Mouse (Mus musculus) CH12.LX (cell line): Measurements from ENCODE around the gene Tbc1d9. TPM values are rescaled to one million over a fixed set of nuclear protein-coding genes. Genes with fewer than 3 reads are reported as not detected.

Experiments
- DNase-seq: peaks from one replicate; pipeline ENCODE4 v3.0.0-alpha.2; 2013; ENCODE audit errors: extremely low read depth
- H3K27ac ChIP-seq: 2 replicates; pipeline ENCODE4 v1.5.1; 2012; ENCODE audit warnings: low read depth, mild to moderate bottlenecking, control low read depth, moderate library complexity; ENCODE audit not compliant: insufficient read depth
- H3K27me3 ChIP-seq: replicated peaks from 2 replicates; pipeline ENCODE3; 2012; ENCODE audit warnings: inconsistent platforms
- H3K36me3 ChIP-seq, 2 experiments: replicated peaks in 1 of 2; 2 replicates each; pipeline versions ENCODE3 to v1.6.1; 2012; ENCODE audit warnings: inconsistent platforms in 1 of 2, low read length in 1 of 2, mild to moderate bottlenecking in 1 of 2, mixed read lengths in 1 of 2, moderate library complexity in 1 of 2; ENCODE audit not compliant: control insufficient read depth in 1 of 2, insufficient read depth in 1 of 2
- H3K4me1 ChIP-seq, 2 experiments: 2 replicates each; pipeline ENCODE4 v1.6.1; 2012; ENCODE audit warnings: inconsistent platforms in 1 of 2, moderate library complexity in 1 of 2; ENCODE audit not compliant: insufficient read depth in 2 of 2, control insufficient read depth in 1 of 2
- H3K4me2 ChIP-seq: 2 replicates; pipeline ENCODE4 v1.6.1; 2012; ENCODE audit warnings: low read depth, mild to moderate bottlenecking, control low read depth; ENCODE audit not compliant: poor library complexity, insufficient read depth, severe bottlenecking
- H3K4me3 ChIP-seq, 3 experiments: fragments of 150-350 bp in 1 of 3; sonication (generic) in 1 of 3; replicated peaks in 1 of 3; 2 replicates each; pipeline versions ENCODE3 to v1.5.1; 2011 to 2012; ENCODE audit warnings: low read depth in 2 of 3, low read length in 2 of 3, mild to moderate bottlenecking in 2 of 3, moderate library complexity in 2 of 3, control low read depth in 1 of 3, improper control_type of control experiment in 1 of 3, inconsistent platforms in 1 of 3, mixed read lengths in 1 of 3; ENCODE audit not compliant: poor library complexity in 1 of 3
- H3K79me2 ChIP-seq: replicated peaks from 2 replicates; pipeline ENCODE4 v1.6.1; 2012; ENCODE audit warnings: mild to moderate bottlenecking, moderate library complexity; ENCODE audit not compliant: control insufficient read depth, poor library complexity, insufficient read depth, severe bottlenecking; ENCODE audit errors: extremely low read depth
- H3K9ac ChIP-seq: 2 replicates; pipeline ENCODE4 v1.6.1; 2012; ENCODE audit warnings: low read depth, mild to moderate bottlenecking, control low read depth, moderate library complexity; ENCODE audit not compliant: insufficient read depth
- H3K9me3 ChIP-seq: replicated peaks from 2 replicates; pipeline ENCODE3; 2012; ENCODE audit warnings: low read length, inconsistent platforms, mixed read lengths
- BHLHE40 ChIP-seq: IDR thresholded peaks from 2 replicates; pipeline ENCODE4 v1.6.1; 2011; ENCODE audit warnings: mild to moderate bottlenecking, low read depth, low read length, improper control_type of control experiment
- CHD1 ChIP-seq: IDR thresholded peaks from 2 replicates; pipeline ENCODE4 v1.6.1; 2012; ENCODE audit warnings: low read depth, low read length, improper control_type of control experiment, inconsistent platforms
- CHD2 ChIP-seq: IDR thresholded peaks from 2 replicates; pipeline ENCODE4 v1.6.1; 2011; ENCODE audit warnings: low read length, improper control_type of control experiment
- CTCF ChIP-seq, 2 experiments: IDR thresholded peaks in 1 of 2; conservative IDR thresholded peaks in 1 of 2; 2 replicates each; pipeline ENCODE4 v1.5.1; 2011 to 2012; ENCODE audit warnings: low read depth in 2 of 2, low read length in 2 of 2, improper control_type of control experiment in 1 of 2, inconsistent platforms in 1 of 2, mild to moderate bottlenecking in 1 of 2, moderate library complexity in 1 of 2
- EP300 ChIP-seq: IDR thresholded peaks from 2 replicates; pipeline ENCODE4 v1.6.1; 2011; ENCODE audit warnings: low read length, improper control_type of control experiment
- MAFK ChIP-seq: IDR thresholded peaks from 2 replicates; pipeline ENCODE4 v1.6.1; 2011; ENCODE audit warnings: low read length, improper control_type of control experiment; ENCODE audit not compliant: insufficient replicate concordance
- MAZ ChIP-seq: IDR thresholded peaks from 2 replicates; pipeline ENCODE4 v1.6.1; 2012; ENCODE audit warnings: low read depth, mild to moderate bottlenecking, inconsistent platforms, low read length, improper control_type of control experiment, moderate library complexity
- MEF2A ChIP-seq: IDR thresholded peaks from 2 replicates; pipeline ENCODE4 v1.6.1; 2014; ENCODE audit warnings: low read depth, mild to moderate bottlenecking, inconsistent platforms, low read length, improper control_type of control experiment, borderline replicate concordance
- MYC ChIP-seq: IDR thresholded peaks from 2 replicates; pipeline ENCODE4 v1.6.1; 2011; ENCODE audit warnings: low read depth, mild to moderate bottlenecking, improper control_type of control experiment, low read length
- NELFE ChIP-seq: IDR thresholded peaks from 2 replicates; pipeline ENCODE4 v1.6.1; 2011; ENCODE audit warnings: low read depth, low read length, improper control_type of control experiment
- NRF1 ChIP-seq: IDR thresholded peaks from 2 replicates; pipeline ENCODE4 v1.6.1; 2014; ENCODE audit warnings: low read depth, mild to moderate bottlenecking, inconsistent platforms, low read length, improper control_type of control experiment, moderate library complexity
- RAD21 ChIP-seq: IDR thresholded peaks from 2 replicates; pipeline ENCODE4 v1.6.1; 2011; ENCODE audit warnings: low read depth, mild to moderate bottlenecking, low read length, improper control_type of control experiment, moderate library complexity
- RCOR1 ChIP-seq: conservative IDR thresholded peaks from 2 replicates; pipeline ENCODE4 v1.6.1; 2012; ENCODE audit warnings: low read depth, mild to moderate bottlenecking, inconsistent platforms, low read length, improper control_type of control experiment
- SIN3A ChIP-seq: IDR thresholded peaks from 2 replicates; pipeline ENCODE4 v1.6.1; 2012; ENCODE audit warnings: low read length, improper control_type of control experiment, inconsistent platforms
- SMC3 ChIP-seq: IDR thresholded peaks from 2 replicates; pipeline ENCODE4 v1.6.1; 2011; ENCODE audit warnings: low read depth, low read length, improper control_type of control experiment
- ZKSCAN1 ChIP-seq: IDR thresholded peaks from 2 replicates; pipeline ENCODE4 v1.6.1; 2012; ENCODE audit warnings: low read depth, inconsistent platforms, low read length, improper control_type of control experiment, borderline replicate concordance
- ZNF384 ChIP-seq: IDR thresholded peaks from 2 replicates; pipeline ENCODE4 v1.6.1; 2012; ENCODE audit warnings: low read depth, low read length, improper control_type of control experiment, inconsistent platforms
- dilution Hi-C: fragments of 300-500 bp; cut with MboI; formaldehyde crosslinking; loops from 2 replicates; pipeline ENCODE4 v1.14.3; 2020; ENCODE audit warnings: low sequenced_read_pairs; ENCODE audit not compliant: extremely low pct_unique_long_range_greater_than_20kb, extremely low pct_ligation_motif_present
- in situ Hi-C: fragments of 300-500 bp; cut with MboI; formaldehyde crosslinking; loops from 3 replicates; pipeline ENCODE4 v1.14.3; 2019; ENCODE audit warnings: low sequenced_read_pairs, low pct_ligation_motif_present, low pct_unique_long_range_greater_than_20kb, mixed read lengths
- polyA plus RNA-seq: library from polyadenylated mRNA; unstranded; fragments of >175 nt; gene quantifications from 2 replicates; pipeline ENCODE4 v1.2.1, GENCODE M21; 2012; ENCODE audit warnings: low read depth; ENCODE audit not compliant: insufficient read length
- total RNA-seq, 2 experiments: library from RNA; depleted of rRNA; stranded (reverse); fragments of 300-350 nt in 1 of 2; fragments of >200 nt in 1 of 2; gene quantifications; 2 replicates each; pipeline ENCODE4 v1.2.3; 2012 to 2014

Gene Tbc1d9
- total and polyA plus RNA-seq, 3 experiments = 1.3 to 5.0 (median 1.6) TPM

GRCm38 (mm10) chr8:83205907-83206306 is 40.8 kb downstream of the Tbc1d9 start:
- dilution Hi-C loops = no loop called here
- Histone ChIP-seq H3K36me3 (peaks cover 0 to 4% of the 10 kb centered on the region in 2 experiments), H3K4me2 (no peak overlapping the region), H3K9ac (no peak overlapping the region), H3K27me3 (no peaks in the 10 kb centered on the region), H3K4me3 (no peak overlapping the region), H3K9me3 (no peaks in the 10 kb centered on the region), H3K79me2 (no peaks in the 10 kb centered on the region), H3K27ac (no peak overlapping the region), H3K4me1 (peaks cover under 1 to 3% of the 10 kb centered on the region in 2 experiments; a peak in 2 of 4 replicates)
- no peak for TF ChIP-seq SMC3
- TF ChIP-seq MYC = no peak
- no peak for TF ChIP-seq BHLHE40
- in situ Hi-C loops = no loop called here
- DNase-seq = no peak

- H3K27ac ChIP-seq = no peak overlapping the region
- TF ChIP-seq EP300 (no peak), RCOR1 (no peak), ZKSCAN1 (no peak), NELFE (no peak), MAFK (no peak), SIN3A (no peak), MAZ (no peak), SMC3 (no peak), RAD21 (no peak), CHD1 (no peak), MEF2A (no peak), CTCF (conservative IDR thresholded peaks at IDR 0.05 in 1 of 2, IDR thresholded peaks at IDR 0.05 in 1 of 2; ENCODE audit: low read depth in 2 of 2, low read length in 2 of 2) (no peak), ZNF384 (no peak), BHLHE40 (no peak), CHD2 (no peak), NRF1 (no peak)
- TF ChIP-seq, all 38 proteins: peak for 0
- peaks cover 0 to 4% of the 10 kb centered on the region in 2 experiments for H3K36me3 ChIP-seq
- H3K27me3 ChIP-seq = no peaks in the 10 kb centered on the region
- no peaks in the 10 kb centered on the region for H3K79me2 ChIP-seq
- H3K4me3 ChIP-seq = no peak overlapping the region
- H3K4me1 ChIP-seq = peaks cover 0 to 3% of the 10 kb centered on the region in 2 experiments; a peak in 1 of 4 replicates
- no peak for DNase-seq
- H3K4me2 ChIP-seq = no peak overlapping the region
- H3K9me3 ChIP-seq = no peaks in the 10 kb centered on the region
- dilution Hi-C loops (no loop called here), in situ Hi-C loops (no loop called here)
- no peak overlapping the region for H3K9ac ChIP-seq
These were observed 44.4 kb downstream of the Tbc1d9 start for GRCm38 (mm10) chr8:83209581-83209980.
